Mouse (Mus musculus): Measurements from ENCODE around the gene Prkar2a.

DNA sequence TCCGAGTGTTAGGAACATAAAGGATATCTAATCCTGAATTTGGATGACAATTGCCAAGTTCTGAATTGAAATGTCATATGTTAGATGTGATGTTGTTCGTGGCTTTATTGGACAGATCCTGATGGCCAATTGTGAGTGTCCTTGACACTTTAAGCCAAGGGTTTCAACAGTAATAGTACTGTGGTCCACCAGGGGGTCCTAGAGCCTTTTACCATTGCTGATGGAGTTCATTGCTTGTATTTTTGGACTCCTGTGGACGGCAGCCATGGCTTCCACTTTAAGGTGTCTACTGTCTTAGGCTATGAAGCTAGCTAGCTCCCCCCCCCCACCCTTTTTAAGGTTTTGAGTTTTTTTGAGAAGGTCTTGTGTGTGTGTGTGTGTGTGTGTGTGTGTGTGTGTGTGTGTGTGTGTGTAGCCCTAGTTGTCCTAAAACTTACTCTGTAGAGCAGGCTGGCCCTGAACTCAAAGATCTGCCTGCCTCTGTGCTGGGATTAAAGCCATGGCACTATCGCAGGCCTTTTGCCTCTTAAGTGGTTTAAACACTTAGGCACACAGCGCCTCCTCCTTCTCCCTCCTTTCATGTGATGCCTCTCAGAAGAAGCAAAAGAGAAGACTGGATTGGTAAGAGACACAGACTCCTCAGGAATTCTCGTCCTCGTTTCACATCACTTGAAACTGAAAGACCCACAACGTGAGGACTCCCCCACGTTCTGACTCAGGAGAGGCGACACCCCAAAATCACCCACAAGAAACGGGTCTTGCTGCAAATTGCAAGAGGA is 63.2 kb downstream of the Prkar2a start:
- TF ChIP-seq TAL1 (IDR thresholded peaks at IDR 0.05; ENCODE audit: low read length): no peak
- no peak for TF ChIP-seq GATA1 (IDR thresholded peaks at IDR 0.05; ENCODE audit: low read length)

Data from erythroblast, embryonic 14.5 days (primary cell).